Mouse (Mus musculus) erythroblast, embryonic 14.5 days (primary cell): Measurements from ENCODE around the gene Itk.

ENCODE experiments used
- GATA1 ChIP-seq: IDR thresholded peaks from 2 replicates; pipeline ENCODE4 v1.6.1; 2012; ENCODE audit warnings: low read length, inconsistent platforms, mixed read lengths
- TAL1 ChIP-seq: IDR thresholded peaks from 3 replicates; pipeline ENCODE4 v1.6.1; 2012; ENCODE audit warnings: low read length, inconsistent platforms, mixed read lengths

DNA sequence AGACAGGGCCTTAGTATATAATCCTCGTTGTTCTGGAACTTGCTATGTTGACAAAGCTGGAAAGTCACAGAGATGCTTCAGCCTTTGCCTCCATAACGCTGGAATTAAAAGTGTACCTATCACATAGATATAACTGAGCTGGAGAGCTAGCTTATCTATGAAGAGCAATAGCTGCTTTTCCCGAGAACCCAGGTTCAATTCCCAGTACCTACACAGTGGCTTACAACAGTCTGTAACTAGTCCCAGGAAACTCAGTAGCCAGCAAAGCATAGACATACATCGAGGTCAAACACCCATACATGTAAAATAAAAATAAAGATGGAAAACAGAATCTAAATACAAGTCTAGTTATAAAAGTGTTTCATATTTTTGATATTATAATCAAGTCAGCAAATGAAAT, 9.2 kb upstream of the Itk start:
- TF ChIP-seq GATA1: no peak
- TF ChIP-seq TAL1: no peak
